Mouse (Mus musculus) intestine, postnatal 0 days (tissue): ENCODE data around the gene Nbea. TPM values are rescaled to one million over a fixed set of nuclear protein-coding genes. Genes with fewer than 3 reads are reported as not detected.

ENCODE experiments used
- ATAC-seq: fragments of 200-750 bp; cut with Nextera tagmentation; 2 replicates; pipeline ENCODE4 v1.8.0; 2017; ENCODE audit warnings: mild to moderate bottlenecking, moderate TSS enrichment, moderate library complexity
- H3K27ac ChIP-seq: fragments of 300-500 bp; sonication (generic); 2 replicates; pipeline ENCODE4 v1.5.1; 2014; ENCODE audit warnings: mild to moderate bottlenecking, low read depth, low read length, moderate library complexity
- H3K27me3 ChIP-seq: fragments of 300-500 bp; sonication (generic); replicated peaks from 2 replicates; pipeline ENCODE4 v1.6.1; 2014; ENCODE audit warnings: low read length, mixed read lengths; ENCODE audit not compliant: control insufficient read depth, insufficient read depth
- H3K36me3 ChIP-seq: fragments of 300-500 bp; sonication (generic); 2 replicates; pipeline ENCODE4 v1.6.1; 2014; ENCODE audit warnings: mild to moderate bottlenecking, moderate library complexity; ENCODE audit not compliant: control insufficient read depth, insufficient read depth
- H3K4me1 ChIP-seq: fragments of 300-500 bp; sonication (generic); replicated peaks from 2 replicates; pipeline ENCODE4 v1.6.1; 2014; ENCODE audit warnings: antibody characterized with exemption, low read length, mixed read lengths; ENCODE audit not compliant: control insufficient read depth, insufficient read depth
- H3K4me2 ChIP-seq: fragments of 300-500 bp; sonication (generic); replicated peaks from 2 replicates; pipeline ENCODE4 v1.6.1; 2014; ENCODE audit warnings: low read depth, mild to moderate bottlenecking, moderate library complexity
- H3K4me3 ChIP-seq: fragments of 300-500 bp; sonication (generic); 2 replicates; pipeline ENCODE4 v1.5.1; 2014; ENCODE audit warnings: low read depth, low read length
- H3K9ac ChIP-seq: fragments of 300-500 bp; sonication (generic); 2 replicates; pipeline ENCODE4 v1.6.1; 2014; ENCODE audit warnings: mild to moderate bottlenecking, low read depth, low read length
- H3K9me3 ChIP-seq: fragments of 300-500 bp; sonication (generic); 2 replicates; pipeline ENCODE4 v1.6.1; 2016; ENCODE audit warnings: mixed run types; ENCODE audit not compliant: control insufficient read depth
- CTCF ChIP-seq: sonication (generic); IDR thresholded peaks from 2 replicates; pipeline ENCODE4 v1.5.1; 2016; ENCODE audit warnings: low read depth, mild to moderate bottlenecking, control low read depth, antibody characterized with exemption, moderate library complexity
- WGBS: fragments of 180-500 bp; shearing (Covaris S2); extraction: QIAGEN DNeasy Blood & Tissue Kit; methylation state at CpG from one replicate; pipeline ENCODE4 v1.1.7; 2014; 5-methylcytosine and 5-hydroxymethylcytosine counted together
- polyA plus RNA-seq: library from polyadenylated mRNA; unstranded; fragments of >200 nt; fragmentation: Nextera tagmentation; extraction: Ambion mirVana; gene quantifications from 2 replicates; pipeline ENCODE4 v1.2.1, GENCODE M21; 2015

The Nbea gene
- polyA plus RNA-seq, 1 experiment from 2014 or later: 4.2 TPM

DNA sequence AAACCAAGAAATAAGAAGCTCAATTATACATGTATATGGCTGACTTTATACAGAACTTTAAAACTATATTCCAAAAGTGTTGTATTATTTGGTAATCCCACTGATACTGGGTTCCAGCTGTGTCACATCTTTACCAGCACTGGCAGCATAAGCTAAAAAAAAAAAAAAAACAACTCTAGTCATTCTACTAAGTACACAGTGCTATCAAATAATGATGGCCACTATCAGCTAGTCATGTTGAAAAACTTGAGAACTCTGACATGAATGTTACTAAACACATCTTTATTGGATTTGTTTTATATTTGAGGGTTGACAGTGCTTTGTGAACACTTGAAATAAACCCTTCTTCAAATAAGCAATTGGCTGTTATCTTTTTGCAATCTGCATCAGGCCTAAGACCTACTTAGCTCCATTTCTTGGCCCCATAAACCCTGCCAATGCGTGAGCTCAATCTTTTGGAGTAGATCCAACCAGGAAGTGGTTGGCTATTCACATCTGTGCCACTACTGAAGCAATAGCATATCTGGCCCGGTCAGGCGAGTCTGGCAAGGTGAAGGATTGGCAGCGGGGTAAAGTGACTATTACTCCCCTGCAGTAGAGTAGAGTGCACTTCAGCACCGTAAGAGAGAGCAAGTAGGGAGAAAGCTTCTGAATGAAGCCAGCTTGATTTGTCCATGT lies 137.7 kb downstream of the Nbea start:
- Histone ChIP-seq H3K27me3 (no peaks in the 10 kb centered on the region), H3K4me3 (no peak overlapping the region), H3K36me3 (no peaks in the 10 kb centered on the region), H3K4me1 (no peaks in the 10 kb centered on the region), H3K9ac (no peak overlapping the region), H3K27ac (no peak overlapping the region), H3K4me2 (no peak overlapping the region), H3K9me3 (no peaks in the 10 kb centered on the region)
- TF ChIP-seq CTCF: no peak
- WGBS: 55% methylated on average over 5 of the region's 5 CpGs
- peak; percentile 69; the same call in 1 of the 2 replicates for ATAC-seq

DNA sequence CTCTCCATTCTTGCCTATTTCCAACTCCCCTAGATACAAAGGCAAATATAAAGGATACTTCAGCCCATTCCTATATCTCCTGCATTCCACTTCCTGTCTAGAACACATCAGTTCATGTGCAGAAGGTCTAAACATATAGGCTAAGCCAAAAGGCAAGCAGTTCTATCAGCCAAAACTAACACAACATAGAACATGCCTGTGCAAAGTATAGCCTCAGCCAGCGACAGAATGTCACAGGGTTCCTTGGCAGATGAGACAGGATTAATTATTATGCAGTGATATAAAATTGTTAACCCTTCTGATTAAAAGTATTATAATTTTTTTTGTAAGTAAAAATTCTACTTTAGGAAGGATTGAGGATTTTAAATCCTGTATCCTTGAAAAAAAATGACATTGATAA lies 140.4 kb downstream of the Nbea start:
- H3K9ac ChIP-seq: no peak overlapping the region
- H3K9me3 ChIP-seq: no peaks in the 10 kb centered on the region
- H3K27ac ChIP-seq: no peak overlapping the region
- ATAC-seq: no peak
- H3K4me2 ChIP-seq: no peak overlapping the region
- H3K4me1 ChIP-seq: no peaks in the 10 kb centered on the region
- no peak for TF ChIP-seq CTCF
- H3K27me3 ChIP-seq: no peaks in the 10 kb centered on the region
- WGBS: 88% methylated on average over 1 of the region's 1 CpGs
- no peak overlapping the region for H3K4me3 ChIP-seq
- no peaks in the 10 kb centered on the region for H3K36me3 ChIP-seq

DNA sequence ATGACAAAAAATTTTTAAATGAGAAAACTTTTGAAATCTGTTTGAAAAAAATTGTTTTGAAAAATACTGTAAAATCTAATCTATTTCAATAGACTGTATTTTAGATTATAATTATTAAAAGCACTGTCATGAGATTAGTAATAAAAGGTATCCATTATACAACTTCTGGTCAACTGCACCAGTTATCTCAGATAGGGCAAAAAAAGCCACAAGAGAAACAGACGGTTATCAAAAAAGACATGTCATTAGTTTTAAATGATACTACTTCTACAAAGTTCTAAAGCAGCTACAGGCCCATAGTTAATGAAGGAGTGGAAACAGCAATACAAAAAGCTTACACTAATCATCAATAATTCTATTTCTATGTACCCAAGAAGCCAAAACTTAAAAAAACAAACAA lies 144.0 kb downstream of the Nbea start:
- H3K9me3 ChIP-seq: no peaks in the 10 kb centered on the region
- WGBS: 82% methylated on average over 1 of the region's 1 CpGs
- ATAC-seq: no peak
- no peak for TF ChIP-seq CTCF
- H3K9ac ChIP-seq: no peak overlapping the region
- H3K4me2 ChIP-seq: no peak overlapping the region
- no peaks in the 10 kb centered on the region for H3K36me3 ChIP-seq
- no peaks in the 10 kb centered on the region for H3K27me3 ChIP-seq
- H3K4me3 ChIP-seq: no peak overlapping the region
- no peaks in the 10 kb centered on the region for H3K4me1 ChIP-seq
- no peak overlapping the region for H3K27ac ChIP-seq

DNA sequence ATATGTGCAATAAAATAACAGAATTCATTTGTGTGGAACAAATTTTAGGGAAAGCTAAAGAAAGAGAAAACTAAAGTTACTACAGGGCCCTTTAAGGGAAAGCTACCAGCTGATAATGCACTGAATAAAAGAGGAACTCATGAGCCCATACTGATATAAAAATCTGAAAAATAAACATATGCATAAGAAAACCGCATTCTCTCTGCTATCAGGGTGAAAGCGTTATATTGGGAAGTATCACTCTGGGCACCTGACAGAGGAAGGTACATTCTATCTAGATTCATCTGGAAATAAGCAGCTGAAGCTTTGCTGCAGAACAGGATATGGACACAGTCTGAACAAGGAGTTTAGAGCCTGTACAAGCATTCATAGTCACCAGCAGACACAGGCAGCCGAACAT lies 148.9 kb downstream of the Nbea start:
- Histone ChIP-seq H3K27ac (no peak overlapping the region), H3K4me1 (no peaks in the 10 kb centered on the region), H3K9ac (no peak overlapping the region), H3K36me3 (no peaks in the 10 kb centered on the region), H3K4me3 (no peak overlapping the region), H3K4me2 (no peak overlapping the region), H3K27me3 (no peaks in the 10 kb centered on the region), H3K9me3 (no peaks in the 10 kb centered on the region)
- 74% methylated on average over 3 of the region's 3 CpGs for WGBS
- no peak for ATAC-seq
- no peak for TF ChIP-seq CTCF

DNA sequence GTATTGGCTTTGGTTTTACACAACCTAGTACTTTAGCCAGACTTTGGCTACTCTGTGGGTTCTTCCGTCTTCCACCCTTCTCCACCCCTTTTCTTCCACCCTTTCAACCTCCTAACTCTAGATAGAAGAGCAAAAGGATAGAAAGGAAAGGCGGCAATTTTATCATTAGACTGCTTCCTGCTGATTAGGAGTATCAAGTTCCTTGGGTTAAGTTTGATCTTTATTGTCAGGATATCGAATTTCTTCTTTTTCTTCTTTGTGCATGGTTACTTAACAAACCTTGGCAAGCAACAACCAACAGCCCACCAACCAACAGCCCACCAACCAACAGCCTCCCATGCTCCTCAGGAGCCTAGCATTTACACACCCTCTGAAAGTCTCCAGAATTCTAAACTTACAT lies 165.0 kb downstream of the Nbea start:
- H3K27me3 ChIP-seq: no peaks in the 10 kb centered on the region
- H3K4me3 ChIP-seq: no peak overlapping the region
- no peaks in the 10 kb centered on the region for H3K4me1 ChIP-seq
- TF ChIP-seq CTCF: no peak
- H3K4me2 ChIP-seq: no peak overlapping the region
- no peaks in the 10 kb centered on the region for H3K9me3 ChIP-seq
- 90% methylated on average over 3 of the region's 3 CpGs for WGBS
- no peak for ATAC-seq
- H3K36me3 ChIP-seq: no peaks in the 10 kb centered on the region
- no peak overlapping the region for H3K9ac ChIP-seq
- H3K27ac ChIP-seq: no peak overlapping the region

DNA sequence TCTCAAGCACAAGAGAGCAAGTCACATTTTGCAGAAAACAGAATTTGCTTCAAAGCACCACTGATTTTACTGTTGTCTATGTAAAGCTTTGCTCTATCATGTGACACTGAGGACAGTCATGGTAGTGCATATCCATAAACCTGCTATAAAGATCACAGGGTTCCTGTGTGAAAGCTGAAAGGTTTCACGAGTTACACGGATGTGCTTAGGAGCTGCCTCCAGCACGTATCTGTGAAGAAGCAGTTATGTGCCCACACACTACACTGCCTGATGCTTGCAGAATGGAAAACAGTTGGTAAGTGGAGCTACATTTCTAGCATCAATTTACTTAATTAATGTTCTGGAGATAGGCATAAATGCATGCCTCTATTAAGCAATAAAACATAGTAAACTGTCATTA lies 172.4 kb downstream of the Nbea start:
- no peak overlapping the region for H3K9ac ChIP-seq
- whole genome bisulfite sequencing: 81% methylated on average over 3 of the region's 3 CpGs
- no peak overlapping the region for H3K27ac ChIP-seq
- ATAC-seq: no peak
- H3K27me3 ChIP-seq: no peaks in the 10 kb centered on the region
- H3K9me3 ChIP-seq: no peaks in the 10 kb centered on the region
- H3K4me3 ChIP-seq: no peak overlapping the region
- no peak overlapping the region for H3K4me2 ChIP-seq
- no peaks in the 10 kb centered on the region for H3K4me1 ChIP-seq
- TF ChIP-seq CTCF: no peak
- H3K36me3 ChIP-seq: no peaks in the 10 kb centered on the region

DNA sequence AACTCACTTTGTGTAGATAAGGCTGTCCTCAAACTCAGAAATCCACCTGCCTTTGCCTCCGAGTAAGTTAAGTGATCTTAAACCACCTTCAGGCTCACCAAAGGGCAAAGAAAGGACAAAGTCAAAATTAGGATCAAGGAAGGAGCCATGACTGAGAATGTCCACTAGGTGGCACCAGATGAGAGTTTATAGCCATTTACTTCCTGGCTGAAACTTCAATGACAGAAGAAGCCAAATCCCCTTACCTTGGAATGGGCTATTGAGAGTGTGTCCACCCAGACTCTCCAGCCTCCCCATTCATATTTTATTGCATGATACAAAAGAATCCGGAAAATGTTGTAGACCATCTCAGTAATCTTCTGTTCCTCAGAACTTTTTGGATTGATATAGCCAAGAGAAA lies 175.5 kb downstream of the Nbea start:
- no peak overlapping the region for H3K4me3 ChIP-seq
- H3K27ac ChIP-seq: no peak overlapping the region
- no peaks in the 10 kb centered on the region for H3K4me1 ChIP-seq
- H3K9ac ChIP-seq: no peak overlapping the region
- no peak for ATAC-seq
- H3K4me2 ChIP-seq: no peak overlapping the region
- WGBS: 13% methylated on average over 2 of the region's 2 CpGs
- H3K36me3 ChIP-seq: no peaks in the 10 kb centered on the region
- peak; percentile 89 for TF ChIP-seq CTCF
- no peaks in the 10 kb centered on the region for H3K9me3 ChIP-seq
- no peaks in the 10 kb centered on the region for H3K27me3 ChIP-seq
